8 mouse cellular contexts compared by ENCODE assay signal in genomic region chr19:28009587-28010281, GRCm38 (mm10). TPM values are rescaled to one million over a fixed set of nuclear protein-coding genes. Genes with fewer than 3 reads are reported as not detected.
DNase-seq lines count a peak whose midpoint lies in the region; ATAC-seq and TF ChIP-seq lines count a peak whose summit lies in the region.

No protein-coding gene starts in this region.

- WGBS in bone marrow, adult 2 months, result 0% methylated on average over 5 of the region's 5 CpGs
- WGBS in hindbrain, embryonic 14.5 days, result under 1% methylated on average over 5 of the region's 5 CpGs
- WGBS in limb, embryonic 15.5 days, result 3% methylated on average over 5 of the region's 5 CpGs
- 0% methylated on average over 5 of the region's 5 CpGs for WGBS in midbrain, embryonic 16.5 days
- under 1% methylated on average over 5 of the region's 5 CpGs for WGBS in stomach, embryonic 16.5 days

- no peaks in the 10 kb centered on the region; the same call in 1 of the 2 replicates for H3K4me1 ChIP-seq in bone marrow, adult 2 months (ENCODE audit: control insufficient read depth, insufficient read depth, low read length)
- H3K4me1 ChIP-seq in embryonic fibroblast, embryonic 13.5 days (ENCODE audit: control insufficient read depth, insufficient read depth, low read length), result no peaks in the 10 kb centered on the region; the same call in 1 of the 2 replicates
- peaks cover 13% of the 10 kb centered on the region for H3K4me1 ChIP-seq in hindbrain, embryonic 14.5 days (replicated peaks; ENCODE audit: control insufficient read depth, insufficient read depth, low read length)
- 0 out of 2 replicates have a peak, but pooled peaks cover 5% of the 10 kb centered on the region for H3K4me1 ChIP-seq in limb, embryonic 15.5 days
- peaks cover 13% of the 10 kb centered on the region for H3K4me1 ChIP-seq in midbrain, embryonic 16.5 days (ENCODE audit: control insufficient read depth, insufficient read depth, low read length)
- peaks cover 5% of the 10 kb centered on the region; the same call in 1 of the 2 replicates for H3K4me1 ChIP-seq in stomach, embryonic 16.5 days (ENCODE audit: control insufficient read depth, insufficient read depth, low read length)

- H3K9me3 ChIP-seq in hindbrain, embryonic 14.5 days (ENCODE audit: control insufficient read depth, low read length), result no peaks in the 10 kb centered on the region
- no peaks in the 10 kb centered on the region for H3K9me3 ChIP-seq in limb, embryonic 15.5 days
- no peaks in the 10 kb centered on the region for H3K9me3 ChIP-seq in midbrain, embryonic 16.5 days (replicated peaks; ENCODE audit: control insufficient read depth, low read length, poor library complexity, severe bottlenecking)
- H3K9me3 ChIP-seq in stomach, embryonic 16.5 days (replicated peaks; ENCODE audit: control insufficient read depth, low read length), result no peaks in the 10 kb centered on the region

- H3K36me3 ChIP-seq in hindbrain, embryonic 14.5 days (replicated peaks; ENCODE audit: control insufficient read depth, insufficient read depth), result no peaks in the 10 kb centered on the region
- no peaks in the 10 kb centered on the region for H3K36me3 ChIP-seq in limb, embryonic 15.5 days
- no peaks in the 10 kb centered on the region for H3K36me3 ChIP-seq in midbrain, embryonic 16.5 days (ENCODE audit: control insufficient read depth, insufficient read depth, low read length)
- no peaks in the 10 kb centered on the region for H3K36me3 ChIP-seq in stomach, embryonic 16.5 days (ENCODE audit: control insufficient read depth, insufficient read depth, low read length)

- no peak for TF ChIP-seq POLR2A in bone marrow, adult 2 months (IDR thresholded peaks at IDR 0.05; ENCODE audit: borderline replicate concordance, control insufficient read depth, low read depth, low read length)
- TF ChIP-seq POLR2A in embryonic fibroblast, embryonic 13.5 days (IDR thresholded peaks at IDR 0.05; ENCODE audit: low read depth, low read length), result no peak

- no peaks in the 10 kb centered on the region for H3K27me3 ChIP-seq in hindbrain, embryonic 14.5 days (ENCODE audit: control insufficient read depth, insufficient read depth, low read length)
- H3K27me3 ChIP-seq in limb, embryonic 15.5 days, result no peaks in the 10 kb centered on the region
- no peaks in the 10 kb centered on the region for H3K27me3 ChIP-seq in midbrain, embryonic 16.5 days (ENCODE audit: control insufficient read depth, insufficient read depth, low read depth, low read length)
- no peaks in the 10 kb centered on the region for H3K27me3 ChIP-seq in stomach, embryonic 16.5 days (ENCODE audit: control insufficient read depth, insufficient read depth, low read length)

- H3K4me2 ChIP-seq in hindbrain, embryonic 14.5 days (replicated peaks), result peak overlapping the region; percentile 70
- peak overlapping the region; percentile 61 for H3K4me2 ChIP-seq in limb, embryonic 15.5 days
- H3K4me2 ChIP-seq in midbrain, embryonic 16.5 days (ENCODE audit: low read length), result peak overlapping the region; percentile 77
- H3K4me2 ChIP-seq in stomach, embryonic 16.5 days (ENCODE audit: low read depth, low read length), result peak overlapping the region; percentile 74

- peak overlapping the region; percentile 97 for H3K4me3 ChIP-seq in bone marrow, adult 2 months (replicated peaks; ENCODE audit: control insufficient read depth, low read depth, low read length)
- peak overlapping the region; percentile 91 for H3K4me3 ChIP-seq in embryonic fibroblast, embryonic 13.5 days (ENCODE audit: insufficient read depth, low read length)
- peak overlapping the region; percentile 72 for H3K4me3 ChIP-seq in hindbrain, embryonic 14.5 days (replicated peaks; ENCODE audit: low read length)
- peak overlapping the region; percentile 93 for H3K4me3 ChIP-seq in limb, embryonic 15.5 days
- peak overlapping the region; percentile 92 for H3K4me3 ChIP-seq in midbrain, embryonic 16.5 days (ENCODE audit: low read depth, low read length)
- H3K4me3 ChIP-seq in stomach, embryonic 16.5 days (replicated peaks; ENCODE audit: low read length), result peak overlapping the region; percentile 97

- no peak for TF ChIP-seq CTCF in bone marrow, adult 2 months (IDR thresholded peaks at IDR 0.05; ENCODE audit: control insufficient read depth, insufficient read depth, low read length)
- TF ChIP-seq CTCF in embryonic fibroblast, embryonic 13.5 days (IDR thresholded peaks at IDR 0.05; ENCODE audit: borderline replicate concordance, insufficient read depth, low read length), result no peak

- H3K27ac ChIP-seq in bone marrow, adult 2 months (ENCODE audit: control insufficient read depth, insufficient read depth, low read depth, low read length, poor library complexity), result no peak overlapping the region
- no peak overlapping the region for H3K27ac ChIP-seq in embryonic fibroblast, embryonic 13.5 days (ENCODE audit: insufficient read depth, low read length)
- H3K27ac ChIP-seq in hindbrain, embryonic 14.5 days, result peak overlapping the region; percentile 100
- peak overlapping the region; percentile 100 for H3K27ac ChIP-seq in limb, embryonic 15.5 days
- peak overlapping the region; percentile 100 for H3K27ac ChIP-seq in midbrain, embryonic 16.5 days (ENCODE audit: low read length)
- peak overlapping the region; percentile 100 for H3K27ac ChIP-seq in stomach, embryonic 16.5 days (ENCODE audit: low read length)

- ATAC-seq in cerebellum, adult (ENCODE audit: insufficient number of reproducible peaks, low FRiP score, low TSS enrichment), result no peak
- no peak for ATAC-seq in hindbrain, embryonic 14.5 days (ENCODE audit: low FRiP score)
- no peak for ATAC-seq in limb, embryonic 15.5 days (ENCODE audit: insufficient number of reproducible peaks, low FRiP score, low TSS enrichment, low read depth)
- no peak for ATAC-seq in midbrain, embryonic 16.5 days
- no peak for ATAC-seq in stomach, embryonic 16.5 days (ENCODE audit: insufficient read depth, low FRiP score)

- DNase-seq in cerebellum, adult 11 months, result peak; percentile 14
- DNase-seq in hindbrain, embryonic 14.5 days (ENCODE audit: low spot score), result peak; percentile 52

- H3K9ac ChIP-seq in hindbrain, embryonic 14.5 days, result peak overlapping the region; percentile 79
- H3K9ac ChIP-seq in limb, embryonic 15.5 days, result peak overlapping the region; percentile 89
- peak overlapping the region; percentile 97 for H3K9ac ChIP-seq in midbrain, embryonic 16.5 days (ENCODE audit: low read depth, low read length)
- peak overlapping the region; percentile 94 for H3K9ac ChIP-seq in stomach, embryonic 16.5 days (ENCODE audit: low read length)

RNA-seq across cellular contexts. Expression of gene Rfx3, which starts 1.2 kb away (rescaled TPM):
- 1.3 and 5.3 TPM in 2 replicates for polyA plus RNA-seq in bone marrow, adult 2 months (2011; ENCODE audit: insufficient read depth, insufficient read length, low replicate concordance, missing spikeins)
- 2.2 and 4.5 TPM in 2 replicates for polyA plus RNA-seq in embryonic fibroblast, embryonic 13.5 days (2011; ENCODE audit: insufficient read length, low read depth, missing spikeins)
- polyA plus RNA-seq in hindbrain, embryonic 14.5 days (2014; fragmentation: Nextera tagmentation; extraction: Ambion mirVana), result 27.1 and 28.6 TPM in 2 replicates
- 8.2 and 9.2 TPM in 2 replicates for polyA plus RNA-seq in limb, embryonic 15.5 days (2015; fragmentation: Nextera tagmentation; extraction: Ambion mirVana)
- 29.7 and 32.4 TPM in 2 replicates for polyA plus RNA-seq in midbrain, embryonic 16.5 days (2015; fragmentation: Nextera tagmentation; extraction: Ambion mirVana)
- 7.7 and 8.4 TPM in 2 replicates for polyA plus RNA-seq in stomach, embryonic 16.5 days (2015; fragmentation: Nextera tagmentation; extraction: Ambion mirVana)

Comparison
In these comparisons a context has a peak if more than half of its experiments do, and no peak if none do; other contexts are left out.
1. H3K27ac ChIP-seq: peak in hindbrain, embryonic 14.5 days (single experiment), limb, embryonic 15.5 days (single experiment), midbrain, embryonic 16.5 days (single experiment) and stomach, embryonic 16.5 days (single experiment); none in bone marrow, adult 2 months (single experiment) and embryonic fibroblast, embryonic 13.5 days (single experiment).
2. Peak in every context shown above with its lines, with median percentiles within 50 percentile points of each other: H3K4me3 ChIP-seq, H3K4me2 ChIP-seq and H3K9ac ChIP-seq.